Mouse (Mus musculus) ES-E14 (cell line): ENCODE measurements around the gene Lmf2. TPM values are rescaled to one million over a fixed set of nuclear protein-coding genes. Genes with fewer than 3 reads are reported as not detected.
A peak's percentile ranks its signal among the peaks of the same experiment; 100 is the strongest.

Experiments used
- DNase-seq: peaks from one replicate; pipeline ENCODE4 v3.0.0-alpha.2; 2013; ENCODE audit warnings: low read depth, low spot score
- H3K27ac ChIP-seq: 2 replicates; pipeline ENCODE4 v1.5.1; 2012; ENCODE audit warnings: low read depth, mild to moderate bottlenecking, low read length, moderate library complexity, mixed read lengths; ENCODE audit not compliant: poor library complexity, insufficient read depth, severe bottlenecking
- H3K36me3 ChIP-seq: 2 replicates; pipeline ENCODE4 v1.6.1; 2012; ENCODE audit warnings: mild to moderate bottlenecking, low read length, moderate library complexity, mixed read lengths; ENCODE audit not compliant: control insufficient read depth, poor library complexity, insufficient read depth, severe bottlenecking
- H3K4me1 ChIP-seq, 2 experiments: fragments of 150-350 bp in 1 of 2; sonication (generic) in 1 of 2; 2 replicates each; pipeline ENCODE4 v1.6.1; 2012; ENCODE audit warnings: low read length in 2 of 2, mild to moderate bottlenecking in 1 of 2, mixed read lengths in 1 of 2; ENCODE audit not compliant: control insufficient read depth in 2 of 2, insufficient read depth in 2 of 2, poor library complexity in 1 of 2
- H3K4me3 ChIP-seq, 2 experiments: fragments of 150-350 bp in 1 of 2; sonication (generic) in 1 of 2; 2 replicates each; pipeline ENCODE4 v1.5.1; 2012; ENCODE audit warnings: low read length in 2 of 2, low read depth in 1 of 2, mild to moderate bottlenecking in 1 of 2, mixed read lengths in 1 of 2; ENCODE audit not compliant: insufficient read depth in 1 of 2, poor library complexity in 1 of 2, severe bottlenecking in 1 of 2
- H3K9ac ChIP-seq: 2 replicates; pipeline ENCODE4 v1.6.1; 2012; ENCODE audit warnings: low read depth, mild to moderate bottlenecking, low read length, mixed read lengths; ENCODE audit not compliant: poor library complexity, insufficient read depth, severe bottlenecking
- H3K9me3 ChIP-seq: fragments of 150-350 bp; sonication (generic); 2 replicates; pipeline ENCODE4 v1.6.1; 2012; ENCODE audit warnings: low read depth, mild to moderate bottlenecking, low read length; ENCODE audit not compliant: control insufficient read depth, insufficient read depth
- CHD2 ChIP-seq: IDR thresholded peaks from 2 replicates; pipeline ENCODE4 v1.6.1; 2014; ENCODE audit warnings: mild to moderate bottlenecking, low read depth, low read length, inconsistent platforms
- HCFC1 ChIP-seq: IDR thresholded peaks from 2 replicates; pipeline ENCODE4 v1.6.1; 2012; ENCODE audit warnings: low read length, inconsistent platforms, borderline replicate concordance; ENCODE audit not compliant: insufficient read depth
- MAFK ChIP-seq: IDR thresholded peaks from 2 replicates; pipeline ENCODE4 v1.6.1; 2014; ENCODE audit warnings: mild to moderate bottlenecking, low read depth, low read length, inconsistent platforms; ENCODE audit not compliant: insufficient read depth
- ZC3H11A ChIP-seq: IDR thresholded peaks from 2 replicates; pipeline ENCODE4 v1.6.1; 2012; ENCODE audit warnings: low read depth, mild to moderate bottlenecking, inconsistent platforms, low read length, borderline replicate concordance
- ZNF384 ChIP-seq: IDR thresholded peaks from 2 replicates; pipeline ENCODE4 v1.6.1; 2012; ENCODE audit warnings: low read depth, low read length, inconsistent platforms
- in situ Hi-C, 2 experiments: fragments of 600-800 bp; cut with MboI; formaldehyde crosslinking; loops; one replicate each; pipeline ENCODE4 v1.15.1; 2025; ENCODE audit warnings: low sequenced_read_pairs in 2 of 2, inconsistent platforms in 1 of 2; ENCODE audit not compliant: unreplicated experiment in 2 of 2
- total RNA-seq: library from RNA; depleted of rRNA; stranded (reverse); fragments of 300-350 nt; gene quantifications from 2 replicates; pipeline ENCODE4 v1.2.3, GENCODE M21; 2012

Lmf2 gene
- total RNA-seq, 1 experiment: 45.3 TPM

GRCm38 (mm10) chr15:89315190-89315731, 40.2 kb downstream of the Lmf2 start, which contains the start of gene Sbf1:
TSS of gene Sbf1 (minus strand) at chr15:89315311.
- Histone ChIP-seq H3K4me1 (peaks cover 0 to 13% of the 10 kb centered on the region in 2 experiments; a peak in 1 of 4 replicates), H3K9ac (peak within 1 kb of the TSS; percentile 91), H3K4me3 (peak within 1 kb of the TSS; percentile 93 to 94), H3K36me3 (no peaks in the 10 kb centered on the region), H3K9me3 (no peaks in the 10 kb centered on the region), H3K27ac (no peak within 1 kb of the TSS)
- TF ChIP-seq HCFC1 (0 out of 2 replicates have a peak, but pooled peaks have one; percentile 36), ZC3H11A (no peak)
- DNase-seq: peak; percentile 93
- in situ Hi-C loops: no loop called here

- peak overlapping the region; percentile 93 to 94 for H3K4me3 ChIP-seq
- H3K9ac ChIP-seq: peak overlapping the region; percentile 91
- no peaks in the 10 kb centered on the region for H3K36me3 ChIP-seq
- no peak for DNase-seq
- no peak overlapping the region for H3K27ac ChIP-seq
- in situ Hi-C loops: no loop called here
- peaks cover 0 to 13% of the 10 kb centered on the region in 2 experiments; a peak in 1 of 4 replicates for H3K4me1 ChIP-seq
- TF ChIP-seq ZC3H11A (no peak), ZNF384 (no peak), HCFC1 (no peak), CHD2 (no peak), MAFK (no peak)
- H3K9me3 ChIP-seq: no peaks in the 10 kb centered on the region
These were observed 40.8 kb downstream of the Lmf2 start for GRCm38 (mm10) chr15:89314511-89315189.

GRCm38 (mm10) chr15:89314107-89314506, 41.4 kb downstream of the Lmf2 start:
- in situ Hi-C loops: no loop called here
- H3K4me1 ChIP-seq: peaks cover 0 to 13% of the 10 kb centered on the region in 2 experiments; a peak in 1 of 4 replicates
- no peaks in the 10 kb centered on the region for H3K36me3 ChIP-seq
- no peak overlapping the region for H3K27ac ChIP-seq
- H3K4me3 ChIP-seq: peak overlapping the region; percentile 93 to 94
- DNase-seq: no peak
- H3K9ac ChIP-seq: peak overlapping the region; percentile 91
- no peak for TF ChIP-seq HCFC1
- no peaks in the 10 kb centered on the region for H3K9me3 ChIP-seq

- Histone ChIP-seq H3K27ac (no peak overlapping the region), H3K4me3 (no peak overlapping the region), H3K4me1 (peaks cover 0 to 13% of the 10 kb centered on the region in 2 experiments; a peak in 1 of 4 replicates), H3K9me3 (no peaks in the 10 kb centered on the region), H3K36me3 (no peaks in the 10 kb centered on the region), H3K9ac (no peak overlapping the region)
- in situ Hi-C loops: no loop called here
- no peak for DNase-seq
- TF ChIP-seq MAFK (no peak), CHD2 (no peak), ZNF384 (no peak), HCFC1 (no peak), ZC3H11A (no peak)
These were observed 42.1 kb downstream of the Lmf2 start for GRCm38 (mm10) chr15:89313359-89313758.
